Mouse (Mus musculus) kidney, adult 2 months (tissue): Measurements from ENCODE around the gene Cfap100.

ENCODE experiments used
- CTCF ChIP-seq: fragments of 200-500 bp; conservative IDR thresholded peaks from 2 replicates; pipeline ENCODE4 v1.5.1; 2011; ENCODE audit warnings: low read depth, mild to moderate bottlenecking, control low read depth, low read length, moderate library complexity, mixed read lengths; ENCODE audit not compliant: insufficient read depth, insufficient read length
- POLR2A ChIP-seq: fragments of 200-500 bp; IDR thresholded peaks from one replicate; pipeline ENCODE4 v1.6.1; 2011; ENCODE audit warnings: low read depth, low read length, control low read depth

DNA sequence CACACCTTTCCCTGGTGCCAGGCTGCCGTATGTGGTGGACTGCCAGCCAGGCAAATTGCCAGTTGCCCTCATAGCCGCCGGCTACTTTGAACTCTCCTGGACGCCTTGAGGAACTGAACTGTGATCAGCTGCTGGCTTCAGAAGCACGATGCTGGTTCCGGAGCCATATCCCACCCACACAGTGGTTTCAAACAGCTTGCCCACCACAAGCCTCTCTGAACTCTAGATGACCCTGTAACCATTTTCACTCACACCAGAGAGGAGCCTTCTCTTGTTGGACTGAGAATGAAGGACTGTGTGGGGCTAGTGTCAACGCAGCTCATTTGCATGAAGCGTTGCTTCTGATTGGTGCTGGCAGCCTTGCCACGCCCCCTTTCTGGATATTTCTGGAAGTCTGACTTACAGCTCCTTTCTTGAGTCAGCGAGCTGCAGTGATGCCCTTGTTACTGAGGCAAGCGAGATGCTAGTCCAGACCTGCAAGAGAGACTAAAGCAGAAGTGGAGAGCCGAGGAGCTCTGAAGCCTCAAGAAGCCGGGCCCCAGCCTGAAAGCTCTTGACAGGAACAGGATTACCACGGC, 48.4 kb upstream of the Cfap100 start:
- no peak for TF ChIP-seq CTCF
- no peak for TF ChIP-seq POLR2A
